Mouse (Mus musculus): ENCODE measurements around the gene Dlst. TPM values are rescaled to one million over a fixed set of nuclear protein-coding genes. Genes with fewer than 3 reads are reported as not detected.

The Dlst gene
- polyA plus RNA-seq, 1 experiment from 2014 or later, result 146 TPM

DNA sequence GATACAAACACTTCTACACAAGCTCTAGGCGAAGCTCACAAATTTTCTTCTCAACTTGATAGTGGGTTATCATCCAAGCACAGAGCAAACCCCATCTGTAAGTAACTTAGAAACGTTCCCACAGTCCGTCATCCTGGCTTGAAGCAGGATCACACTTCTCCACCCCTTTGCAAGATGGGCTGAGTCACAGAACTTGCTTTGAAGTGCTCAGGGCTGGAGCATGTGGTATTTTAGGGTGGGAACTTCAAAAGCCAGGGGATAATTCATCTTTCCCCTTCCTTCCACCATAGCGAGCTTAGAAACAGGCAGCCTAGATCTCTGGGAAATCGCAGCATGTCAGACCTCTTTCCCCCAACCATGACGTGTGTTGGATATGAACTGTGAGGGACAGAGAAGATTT is 45.7 kb downstream of the Dlst start:
- H3K27me3 ChIP-seq (replicated peaks; ENCODE audit: control insufficient read depth, insufficient read depth, low read length), result peaks cover 4% of the 10 kb centered on the region; the same call in 1 of the 2 replicates
- 22% methylated on average over 6 of the region's 6 CpGs for WGBS
- 0 out of 2 replicates have a peak, but pooled peaks have one; percentile 36 for ATAC-seq
- H3K36me3 ChIP-seq (ENCODE audit: control insufficient read depth, insufficient read depth, low read length), result no peaks in the 10 kb centered on the region
- no peak overlapping the region for H3K9ac ChIP-seq (ENCODE audit: low read depth, low read length)
- peaks cover 9% of the 10 kb centered on the region; the same call in 1 of the 2 replicates for H3K4me1 ChIP-seq (ENCODE audit: control insufficient read depth, insufficient read depth, low read length)
- H3K9me3 ChIP-seq (ENCODE audit: control insufficient read depth, low read length), result no peaks in the 10 kb centered on the region
- H3K4me3 ChIP-seq (ENCODE audit: low read length), result no peak overlapping the region
- no peak overlapping the region for H3K27ac ChIP-seq (ENCODE audit: low read length)
- H3K4me2 ChIP-seq (ENCODE audit: low read depth, low read length), result no peak overlapping the region

- Histone ChIP-seq H3K9ac (ENCODE audit: low read depth, low read length) (no peak overlapping the region), H3K36me3 (ENCODE audit: control insufficient read depth, insufficient read depth, low read length) (no peaks in the 10 kb centered on the region), H3K27ac (ENCODE audit: low read length) (no peak overlapping the region), H3K4me1 (ENCODE audit: control insufficient read depth, insufficient read depth, low read length) (peaks cover 8% of the 10 kb centered on the region; the same call in 1 of the 2 replicates), H3K4me2 (ENCODE audit: low read depth, low read length) (no peak overlapping the region), H3K4me3 (ENCODE audit: low read length) (no peak overlapping the region), H3K27me3 (replicated peaks; ENCODE audit: control insufficient read depth, insufficient read depth, low read length) (no peaks in the 10 kb centered on the region), H3K9me3 (ENCODE audit: control insufficient read depth, low read length) (no peaks in the 10 kb centered on the region)
- no peak for ATAC-seq
- WGBS, result 86% methylated on average over 14 of the region's 14 CpGs
Observed at GRCm38 (mm10) chr12:85157797-85158460, 47.3 kb downstream of the Dlst start.

DNA sequence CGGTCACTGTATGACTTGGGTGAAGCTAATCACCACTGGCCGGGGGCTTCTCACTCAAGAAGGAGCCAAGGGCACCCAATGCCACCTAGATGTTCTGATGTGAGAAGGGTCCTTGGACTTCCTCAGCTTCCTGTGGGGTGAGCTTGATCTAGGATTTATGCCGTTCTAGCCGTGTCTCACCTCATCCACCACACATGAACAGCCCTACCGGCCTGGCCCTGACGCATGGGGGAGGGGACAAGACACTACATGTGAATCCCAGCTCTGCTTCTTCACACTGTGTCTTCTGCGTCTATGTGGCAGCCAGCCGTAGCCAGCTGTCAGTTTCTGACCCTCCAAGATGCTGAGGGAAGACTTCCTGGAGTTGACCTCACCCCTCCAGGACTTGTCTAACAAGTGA is 48.2 kb downstream of the Dlst start:
- Histone ChIP-seq H3K4me2 (ENCODE audit: low read depth, low read length) (no peak overlapping the region), H3K36me3 (ENCODE audit: control insufficient read depth, insufficient read depth, low read length) (no peaks in the 10 kb centered on the region), H3K27me3 (replicated peaks; ENCODE audit: control insufficient read depth, insufficient read depth, low read length) (no peaks in the 10 kb centered on the region), H3K27ac (ENCODE audit: low read length) (no peak overlapping the region), H3K9ac (ENCODE audit: low read depth, low read length) (no peak overlapping the region), H3K4me3 (ENCODE audit: low read length) (no peak overlapping the region), H3K9me3 (ENCODE audit: control insufficient read depth, low read length) (no peaks in the 10 kb centered on the region), H3K4me1 (ENCODE audit: control insufficient read depth, insufficient read depth, low read length) (peaks cover 8% of the 10 kb centered on the region; the same call in 1 of the 2 replicates)
- ATAC-seq, result peak; percentile 46; the same call in 1 of the 2 replicates
- WGBS, result 78% methylated on average over 8 of the region's 8 CpGs

GRCm38 (mm10) chr12:85159592-85159991 is 49.0 kb downstream of the Dlst start:
- 0 out of 2 replicates have a peak, but pooled peaks have one; percentile 16 for ATAC-seq
- H3K4me1 ChIP-seq (ENCODE audit: control insufficient read depth, insufficient read depth, low read length), result peaks cover 8% of the 10 kb centered on the region; the same call in 1 of the 2 replicates
- H3K4me2 ChIP-seq (ENCODE audit: low read depth, low read length), result no peak overlapping the region
- H3K9me3 ChIP-seq (ENCODE audit: control insufficient read depth, low read length), result no peaks in the 10 kb centered on the region
- H3K27ac ChIP-seq (ENCODE audit: low read length), result peak overlapping the region; percentile 59
- no peaks in the 10 kb centered on the region for H3K27me3 ChIP-seq (replicated peaks; ENCODE audit: control insufficient read depth, insufficient read depth, low read length)
- no peaks in the 10 kb centered on the region for H3K36me3 ChIP-seq (ENCODE audit: control insufficient read depth, insufficient read depth, low read length)
- no peak overlapping the region for H3K9ac ChIP-seq (ENCODE audit: low read depth, low read length)
- 61% methylated on average over 5 of the region's 5 CpGs for WGBS
- H3K4me3 ChIP-seq (ENCODE audit: low read length), result no peak overlapping the region

DNA sequence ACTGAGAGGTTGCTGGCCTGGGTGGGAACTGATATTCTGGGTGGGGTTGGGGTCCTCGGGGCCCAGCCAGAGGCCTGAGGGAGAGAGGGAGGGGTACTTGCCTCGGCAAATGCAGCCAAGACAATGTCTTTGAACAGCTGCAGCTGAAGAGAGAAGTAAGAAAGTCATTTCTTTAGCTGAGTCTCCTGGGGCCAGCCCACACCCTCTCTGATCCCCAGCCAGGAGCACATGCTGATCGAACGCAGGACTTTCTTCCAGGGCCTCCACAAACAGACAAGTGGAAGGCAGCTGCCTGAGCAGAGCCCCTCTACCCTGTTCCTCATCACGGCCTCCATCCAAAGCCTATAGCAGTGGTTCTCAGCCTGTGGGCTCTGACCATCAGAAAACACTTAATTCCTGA is 54.4 kb downstream of the Dlst start:
- H3K4me1 ChIP-seq (ENCODE audit: control insufficient read depth, insufficient read depth, low read length), result peaks cover 5% of the 10 kb centered on the region; the same call in 1 of the 2 replicates
- H3K36me3 ChIP-seq (ENCODE audit: control insufficient read depth, insufficient read depth, low read length), result no peaks in the 10 kb centered on the region
- no peaks in the 10 kb centered on the region for H3K9me3 ChIP-seq (ENCODE audit: control insufficient read depth, low read length)
- ATAC-seq, result no peak
- H3K4me3 ChIP-seq (ENCODE audit: low read length), result no peak overlapping the region
- H3K9ac ChIP-seq (ENCODE audit: low read depth, low read length), result no peak overlapping the region
- H3K27me3 ChIP-seq (replicated peaks; ENCODE audit: control insufficient read depth, insufficient read depth, low read length), result no peaks in the 10 kb centered on the region
- WGBS, result 88% methylated on average over 5 of the region's 5 CpGs
- H3K27ac ChIP-seq (ENCODE audit: low read length), result no peak overlapping the region
- no peak overlapping the region for H3K4me2 ChIP-seq (ENCODE audit: low read depth, low read length)

DNA sequence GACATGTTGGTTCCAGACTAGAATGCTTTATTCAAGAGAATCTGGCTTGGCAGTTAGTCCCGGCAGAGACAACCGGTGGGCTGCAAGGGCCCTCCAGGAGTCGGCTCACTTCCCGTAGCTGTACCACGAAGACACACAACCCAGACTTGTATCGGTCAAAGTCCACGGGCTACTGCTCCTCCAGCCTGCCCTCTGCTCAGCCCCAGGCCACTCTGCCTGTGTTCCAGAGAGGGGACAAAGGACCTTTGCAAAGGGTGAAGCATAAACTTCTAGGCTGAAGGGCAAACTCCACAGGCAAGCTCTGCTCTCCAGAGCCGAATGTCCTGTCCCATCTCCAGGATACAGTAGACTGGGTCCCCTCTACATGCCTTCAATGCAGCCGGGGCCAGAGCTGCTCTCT is 56.0 kb downstream of the Dlst start:
- Histone ChIP-seq H3K27ac (ENCODE audit: low read length) (no peak overlapping the region), H3K4me1 (ENCODE audit: control insufficient read depth, insufficient read depth, low read length) (peaks cover 5% of the 10 kb centered on the region; the same call in 1 of the 2 replicates), H3K27me3 (replicated peaks; ENCODE audit: control insufficient read depth, insufficient read depth, low read length) (no peaks in the 10 kb centered on the region), H3K36me3 (ENCODE audit: control insufficient read depth, insufficient read depth, low read length) (no peaks in the 10 kb centered on the region), H3K9ac (ENCODE audit: low read depth, low read length) (no peak overlapping the region), H3K4me3 (ENCODE audit: low read length) (no peak overlapping the region), H3K9me3 (ENCODE audit: control insufficient read depth, low read length) (no peaks in the 10 kb centered on the region), H3K4me2 (ENCODE audit: low read depth, low read length) (no peak overlapping the region)
- no peak for ATAC-seq
- 81% methylated on average over 9 of the region's 9 CpGs for WGBS

GRCm38 (mm10) chr12:85169117-85169858 is 58.7 kb downstream of the Dlst start:
- H3K36me3 ChIP-seq (ENCODE audit: control insufficient read depth, insufficient read depth, low read length), result no peaks in the 10 kb centered on the region
- H3K4me2 ChIP-seq (ENCODE audit: low read depth, low read length), result peak overlapping the region; percentile 51
- H3K9me3 ChIP-seq (ENCODE audit: control insufficient read depth, low read length), result no peaks in the 10 kb centered on the region
- no peaks in the 10 kb centered on the region for H3K27me3 ChIP-seq (replicated peaks; ENCODE audit: control insufficient read depth, insufficient read depth, low read length)
- H3K4me1 ChIP-seq (ENCODE audit: control insufficient read depth, insufficient read depth, low read length), result peaks cover 19% of the 10 kb centered on the region
- H3K4me3 ChIP-seq (ENCODE audit: low read length), result peak overlapping the region; percentile 29
- peak overlapping the region; percentile 53; the same call in 1 of the 2 replicates for H3K9ac ChIP-seq (ENCODE audit: low read depth, low read length)
- WGBS, result 31% methylated on average over 27 of the region's 27 CpGs
- ATAC-seq, result peak; percentile 79
- no peak overlapping the region for H3K27ac ChIP-seq (ENCODE audit: low read length)

GRCm38 (mm10) chr12:85169877-85170276 is 59.2 kb downstream of the Dlst start:
- peak overlapping the region; percentile 53; the same call in 1 of the 2 replicates for H3K9ac ChIP-seq (ENCODE audit: low read depth, low read length)
- WGBS, result 70% methylated on average over 3 of the region's 3 CpGs

DNA sequence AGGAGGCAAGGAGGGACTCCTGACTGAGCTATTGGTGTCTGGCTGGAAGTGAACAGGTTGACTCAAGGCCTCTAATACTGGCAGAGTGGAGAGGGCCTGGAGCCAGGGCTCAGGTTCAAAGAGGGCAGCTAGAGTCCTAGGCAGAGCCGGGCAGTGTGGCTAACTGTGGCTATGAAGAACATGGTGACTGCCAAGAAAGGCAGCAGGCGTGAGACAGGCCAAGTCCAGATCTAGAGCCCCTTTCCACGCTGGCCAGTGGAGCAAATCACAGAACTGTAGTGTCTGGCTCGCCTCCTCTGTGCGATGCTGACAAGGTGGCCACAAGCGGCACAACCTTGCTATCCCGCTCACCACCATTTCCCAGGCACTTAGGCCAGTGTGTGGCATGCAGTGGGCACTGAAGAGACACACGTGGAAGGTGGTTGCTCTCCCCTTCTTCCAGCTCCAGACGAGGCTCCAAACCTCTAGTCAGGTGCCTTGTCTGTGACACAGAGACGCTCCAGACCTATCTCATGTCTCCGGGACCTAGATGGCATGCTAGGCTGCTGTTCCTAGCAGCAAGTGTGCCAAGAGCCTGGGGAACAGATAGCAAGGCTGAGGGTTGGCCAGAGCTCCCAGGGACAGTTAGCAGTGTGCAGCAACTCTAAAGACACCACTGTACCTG is 59.8 kb downstream of the Dlst start:
- Histone ChIP-seq H3K4me3 (ENCODE audit: low read length) (no peak overlapping the region), H3K9me3 (ENCODE audit: control insufficient read depth, low read length) (no peaks in the 10 kb centered on the region), H3K27me3 (replicated peaks; ENCODE audit: control insufficient read depth, insufficient read depth, low read length) (no peaks in the 10 kb centered on the region), H3K4me1 (ENCODE audit: control insufficient read depth, insufficient read depth, low read length) (peaks cover 28% of the 10 kb centered on the region), H3K4me2 (ENCODE audit: low read depth, low read length) (no peak overlapping the region), H3K9ac (ENCODE audit: low read depth, low read length) (no peak overlapping the region), H3K36me3 (ENCODE audit: control insufficient read depth, insufficient read depth, low read length) (no peaks in the 10 kb centered on the region), H3K27ac (ENCODE audit: low read length) (no peak overlapping the region)
- no peak for ATAC-seq
- 89% methylated on average over 11 of the region's 11 CpGs for WGBS

More at GRCm38 (mm10) chr12:85169877-85170276, 59.2 kb downstream of the Dlst start:
- Histone ChIP-seq H3K4me3 (ENCODE audit: low read length) (no peak overlapping the region), H3K9me3 (ENCODE audit: control insufficient read depth, low read length) (no peaks in the 10 kb centered on the region), H3K4me2 (ENCODE audit: low read depth, low read length) (no peak overlapping the region), H3K27me3 (replicated peaks; ENCODE audit: control insufficient read depth, insufficient read depth, low read length) (no peaks in the 10 kb centered on the region), H3K36me3 (ENCODE audit: control insufficient read depth, insufficient read depth, low read length) (no peaks in the 10 kb centered on the region), H3K27ac (ENCODE audit: low read length) (no peak overlapping the region), H3K4me1 (ENCODE audit: control insufficient read depth, insufficient read depth, low read length) (peaks cover 23% of the 10 kb centered on the region)
- ATAC-seq, result no peak

Measured in intestine, embryonic 16.5 days (tissue).